Mouse (Mus musculus): ENCODE results near the gene Hint1.

Hint1 gene

GRCm38 (mm10) chr11:54861471-54862420, 4.4 kb upstream of the Hint1 start:
- DNase-seq (ENCODE audit: low spot score in 2 of 2): no peak

GRCm38 (mm10) chr11:54862621-54863520, 3.3 kb upstream of the Hint1 start:
- DNase-seq (ENCODE audit: low spot score in 2 of 2): no peak

GRCm38 (mm10) chr11:54865330-54866085, 675 bp upstream of the Hint1 start:
- DNase-seq (ENCODE audit: low spot score in 2 of 2): no peak

DNA sequence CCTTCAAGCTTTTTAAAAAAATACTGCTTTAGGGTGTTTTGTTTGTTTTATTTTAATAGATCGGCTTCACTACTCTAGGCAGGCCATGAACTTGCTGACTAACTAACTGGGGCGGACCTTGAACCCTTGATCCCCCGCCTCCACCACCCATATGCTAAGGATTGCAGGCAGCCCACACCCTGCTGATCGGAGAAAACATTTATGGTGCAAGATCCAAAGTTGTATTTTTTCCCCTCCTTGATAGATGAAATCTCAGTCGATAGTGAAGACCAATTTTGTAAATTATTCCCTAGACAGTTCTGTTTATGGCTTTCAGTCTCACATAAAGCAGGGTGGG, 834 bp downstream of the Hint1 start:
- no peak for DNase-seq (ENCODE audit: low spot score in 2 of 2)

DNA sequence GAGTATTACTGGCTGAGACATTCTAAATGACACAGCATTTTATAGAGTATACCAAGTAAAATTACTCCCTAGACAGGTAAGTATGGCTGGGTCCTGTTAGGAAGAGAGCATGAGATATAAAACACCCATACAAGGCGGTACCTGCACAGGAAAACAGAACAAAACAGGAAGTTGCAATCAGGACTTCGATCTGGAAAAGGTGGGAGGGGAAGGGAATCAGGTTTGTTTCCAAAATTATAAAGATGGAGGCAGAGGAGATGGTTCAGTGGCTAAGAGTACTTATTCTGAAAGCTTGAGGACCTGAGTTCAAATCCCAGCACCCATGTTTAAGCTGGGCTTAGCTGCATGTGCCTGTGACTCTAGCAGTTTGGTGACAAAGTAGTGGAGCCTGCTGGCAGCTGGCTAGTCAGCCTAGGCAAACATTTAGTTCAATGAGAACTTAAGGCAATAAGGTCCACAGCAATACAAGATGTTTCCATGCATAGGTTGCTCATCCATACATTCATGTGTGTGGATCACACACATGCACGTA, 1.8 kb downstream of the Hint1 start:
- no peak for DNase-seq (ENCODE audit: low spot score in 2 of 2)

DNA sequence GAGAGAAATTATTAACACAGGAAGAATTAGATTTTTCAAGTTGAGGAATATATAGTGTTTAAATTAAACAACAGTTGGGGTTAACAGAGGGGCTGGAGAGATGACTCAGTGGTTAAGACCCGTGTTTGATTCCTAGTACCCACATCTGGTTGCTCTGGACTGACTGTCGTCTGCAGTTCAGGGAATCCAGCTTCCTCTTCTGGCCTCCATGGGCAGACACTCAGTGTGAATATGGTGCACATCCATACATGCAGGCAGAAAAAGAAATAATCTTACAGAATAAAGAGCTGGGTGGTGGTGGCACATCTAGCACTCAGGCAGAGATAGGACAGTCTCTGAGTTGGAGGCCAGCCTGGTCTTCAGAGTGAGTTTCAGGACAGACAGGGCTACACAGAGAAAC, 2.3 kb downstream of the Hint1 start:
- no peak for DNase-seq (ENCODE audit: low spot score in 2 of 2)

DNA sequence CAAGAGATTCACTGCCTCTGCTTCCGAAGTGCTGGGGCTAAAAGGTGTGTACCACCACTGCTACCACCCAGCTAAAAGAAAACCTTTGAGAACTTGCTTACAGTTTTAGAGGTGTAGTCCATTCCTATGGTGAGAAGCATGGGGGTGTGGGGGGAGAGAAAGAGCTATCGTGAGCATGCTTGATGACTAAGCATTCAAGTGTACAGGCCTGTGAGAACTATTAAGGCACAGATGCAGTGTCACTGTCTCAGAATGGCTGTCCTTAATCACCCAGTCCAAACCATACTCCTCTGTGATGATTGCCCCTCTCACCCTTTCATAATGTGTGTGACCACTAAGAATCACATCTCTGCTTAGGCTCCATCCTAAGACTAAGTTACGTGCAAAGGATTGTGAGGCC, 3.1 kb downstream of the Hint1 start:
- DNase-seq (ENCODE audit: low spot score in 2 of 2): no peak

DNA sequence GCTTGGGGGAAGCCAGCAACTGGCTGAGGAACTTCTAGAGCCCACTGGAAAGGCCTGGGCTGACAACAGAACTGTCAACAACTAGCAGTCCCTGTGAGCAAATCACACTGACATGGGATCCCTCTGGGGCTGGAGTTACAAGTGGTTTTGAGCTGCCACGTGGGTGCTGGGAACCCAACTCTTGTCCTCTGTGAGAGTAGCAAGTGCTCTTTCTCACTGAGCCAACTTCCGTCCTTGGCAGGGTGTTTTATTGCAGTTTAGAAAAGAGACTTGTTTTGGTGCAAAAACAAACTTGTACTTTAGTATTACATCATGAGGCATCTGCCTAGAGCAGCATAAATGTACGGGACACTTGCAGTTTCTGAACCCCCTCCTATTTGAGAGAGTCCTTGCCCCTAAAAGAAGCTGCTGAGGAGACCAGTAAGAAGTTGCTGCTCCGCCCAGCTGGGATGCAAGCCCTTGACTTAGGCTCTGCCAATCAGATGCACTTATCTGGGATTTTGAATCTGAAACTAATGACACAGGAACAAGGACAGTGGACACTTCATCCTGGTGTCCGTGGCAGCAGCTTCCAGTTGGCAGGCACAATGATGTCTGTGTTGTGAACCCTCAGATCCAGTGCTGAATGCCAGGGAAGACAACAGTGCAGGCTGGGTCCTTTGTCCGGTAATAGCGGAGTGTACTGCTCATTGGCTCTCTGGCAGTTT, 5.8 kb downstream of the Hint1 start:
- DNase-seq (ENCODE audit: low spot score in 2 of 2): no peak

DNA sequence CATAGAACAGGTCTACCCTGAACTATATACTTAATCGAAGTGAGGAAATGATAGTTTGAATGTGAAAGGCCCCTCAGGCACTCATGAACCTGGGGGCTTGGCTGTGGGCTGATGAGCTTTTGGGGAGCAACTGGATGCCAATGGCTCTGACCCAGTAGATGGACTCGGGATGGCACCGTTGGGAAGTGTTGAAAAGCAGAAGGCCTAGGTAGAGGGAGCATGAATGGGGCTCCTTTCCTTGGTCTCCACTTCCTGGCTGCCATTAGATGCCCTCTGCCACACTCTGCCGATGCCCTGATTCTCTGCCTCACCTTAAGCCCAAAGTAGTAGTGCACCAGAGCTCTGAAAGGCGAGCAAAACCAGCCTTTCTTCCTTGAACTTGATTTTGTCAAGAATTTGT, 9.8 kb downstream of the Hint1 start:
- DNase-seq (ENCODE audit: low spot score in 2 of 2): no peak

- no peak for DNase-seq (ENCODE audit: low spot score in 2 of 2)
These were observed 12.7 kb downstream of the Hint1 start for GRCm38 (mm10) chr11:54878893-54879292.

- DNase-seq (ENCODE audit: low spot score in 2 of 2): no peak
These were observed 13.3 kb downstream of the Hint1 start for GRCm38 (mm10) chr11:54879434-54879833.

GRCm38 (mm10) chr11:54879922-54880321, 13.7 kb downstream of the Hint1 start:
- no peak for DNase-seq (ENCODE audit: low spot score in 2 of 2)

DNA sequence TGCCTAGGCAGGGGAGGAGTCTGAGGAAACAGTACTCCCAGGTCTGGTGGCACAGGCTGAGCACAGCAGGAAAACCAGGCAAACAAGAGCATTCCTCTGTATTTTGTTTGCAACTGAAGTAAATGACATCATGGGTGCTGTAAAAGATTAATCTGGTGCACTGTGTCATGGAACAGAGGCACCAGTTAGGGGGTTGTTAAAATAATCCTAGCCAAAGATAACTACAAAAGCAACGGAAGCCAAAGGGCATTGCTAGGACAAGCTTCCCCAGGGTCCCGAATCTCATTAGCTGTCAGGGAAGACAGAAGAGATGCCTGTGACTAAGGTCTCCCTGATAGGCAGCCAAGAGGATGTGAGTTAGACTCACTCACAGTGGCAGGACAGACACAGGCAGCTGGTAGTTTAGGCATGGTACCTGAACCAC, 14.9 kb downstream of the Hint1 start:
- DNase-seq (ENCODE audit: low spot score in 2 of 2): no peak

DNA sequence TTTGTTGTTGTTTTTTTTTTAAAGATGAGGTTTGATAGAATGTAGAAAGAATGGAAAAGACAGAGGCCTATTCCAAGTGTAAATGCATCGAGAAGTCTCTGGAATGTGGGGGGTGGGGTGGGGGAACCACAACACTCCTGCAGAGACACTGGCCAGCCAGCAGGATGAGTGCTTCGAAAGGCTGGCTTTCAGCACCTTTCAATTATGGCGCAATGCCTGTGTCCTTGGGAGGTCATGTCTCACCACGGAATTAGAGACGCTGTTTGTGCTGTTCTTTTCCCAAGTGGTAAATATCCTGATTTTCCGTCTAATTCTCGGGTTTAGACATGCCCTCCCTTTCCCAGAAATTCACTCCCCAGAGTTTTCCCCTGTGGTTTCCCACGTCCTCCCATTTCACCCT, 16.5 kb downstream of the Hint1 start:
- peak in 1 of 2 experiments; percentile 52 for DNase-seq (ENCODE audit: low spot score in 2 of 2)

DNA sequence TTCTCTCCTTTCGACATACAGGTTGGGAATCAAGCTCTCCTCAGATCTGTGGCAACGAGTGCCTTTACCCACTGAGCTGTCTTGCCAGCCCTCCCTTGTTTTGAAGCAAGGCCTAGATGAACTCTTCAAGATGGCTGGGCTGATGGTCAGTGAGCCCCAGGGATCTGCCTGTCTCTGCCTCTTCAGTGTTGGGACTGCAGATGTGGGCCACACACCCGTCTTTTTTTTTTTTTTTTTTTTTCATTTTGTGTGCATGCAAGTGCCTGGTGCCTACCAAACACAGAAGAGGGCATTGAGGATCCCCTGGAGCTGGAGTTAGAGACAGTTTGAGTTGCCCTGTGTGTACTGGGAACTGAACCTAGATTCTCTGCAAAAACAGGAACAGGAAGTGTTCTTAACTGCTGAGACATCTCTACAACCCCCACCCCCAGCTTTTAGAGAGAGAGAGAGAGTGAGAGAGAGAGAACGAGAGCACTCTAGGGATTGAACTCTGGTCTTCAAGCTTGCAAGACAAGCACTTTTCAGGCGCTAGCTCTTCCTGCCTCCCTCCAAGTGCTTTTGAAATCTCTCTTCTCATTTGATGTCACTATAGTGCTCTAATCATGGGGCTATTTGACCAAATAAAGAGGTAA, 18.1 kb downstream of the Hint1 start:
- DNase-seq (ENCODE audit: low spot score in 2 of 2): no peak

GRCm38 (mm10) chr11:54884937-54885336, 18.8 kb downstream of the Hint1 start:
- DNase-seq (ENCODE audit: low spot score in 2 of 2): peak in 1 of 2 experiments; percentile 64

DNA sequence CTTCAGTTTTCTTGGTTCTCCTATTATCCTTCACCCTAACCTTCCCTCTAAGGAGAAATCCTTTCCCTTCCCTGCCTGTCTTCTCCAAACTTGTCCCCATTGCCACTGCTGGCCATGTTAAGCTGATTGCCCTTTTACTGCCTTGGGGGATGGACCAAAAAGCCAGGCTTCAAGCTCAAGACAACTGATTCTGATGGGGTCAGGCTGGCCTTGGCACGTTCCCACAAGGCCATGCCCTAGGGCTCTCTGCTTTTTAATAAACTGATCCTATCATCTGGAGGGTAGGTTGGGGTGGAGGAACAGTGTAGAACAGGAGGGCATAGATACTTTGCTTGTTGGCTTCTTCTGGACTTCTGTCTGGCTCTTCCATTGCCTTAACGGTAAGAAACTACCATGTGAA, 19.2 kb downstream of the Hint1 start:
- DNase-seq (ENCODE audit: low spot score in 2 of 2): no peak

DNA sequence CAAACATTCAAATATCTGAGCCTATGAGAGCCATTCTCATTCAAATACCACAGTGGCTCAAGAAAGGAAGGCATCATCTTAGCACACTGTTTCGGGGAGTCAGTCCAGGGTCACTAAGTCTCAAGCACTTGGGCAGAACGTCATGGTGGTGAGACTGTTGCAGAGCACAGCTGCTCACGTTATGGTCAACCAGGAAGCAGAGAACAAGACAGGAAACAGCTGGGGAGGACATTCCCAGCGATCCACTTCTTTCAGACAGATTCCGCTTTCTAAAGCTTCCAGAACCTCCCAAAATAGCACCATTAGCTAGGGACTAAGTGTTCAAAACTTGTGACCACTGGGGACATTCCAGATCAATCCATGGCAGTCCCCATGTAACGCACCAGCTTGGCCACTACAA, 21.7 kb downstream of the Hint1 start:
- no peak for DNase-seq (ENCODE audit: low spot score in 2 of 2)

DNA sequence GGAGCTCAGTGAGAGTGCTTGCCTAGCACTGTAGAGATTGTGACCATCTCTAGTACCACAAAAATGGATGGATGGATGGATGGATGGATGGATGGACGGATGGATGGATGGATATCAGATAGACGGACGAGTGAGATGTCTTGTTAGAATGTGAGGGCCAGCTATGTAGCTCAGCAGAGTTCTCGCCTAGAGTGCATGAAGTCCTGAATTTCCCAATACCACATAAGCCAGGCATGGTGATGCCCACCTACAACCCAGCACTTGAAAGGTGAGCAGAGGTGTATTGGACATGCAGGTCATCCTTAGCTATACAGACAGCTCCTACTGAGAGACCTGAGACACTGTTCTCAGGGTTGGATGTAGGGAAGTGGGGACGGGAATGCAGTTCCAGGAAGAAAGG, 25.2 kb downstream of the Hint1 start:
- DNase-seq (ENCODE audit: low spot score in 2 of 2): no peak

GRCm38 (mm10) chr11:54892091-54892490, 25.9 kb downstream of the Hint1 start:
- no peak for DNase-seq (ENCODE audit: low spot score in 2 of 2)

GRCm38 (mm10) chr11:54894589-54894988, 28.4 kb downstream of the Hint1 start:
- no peak for DNase-seq (ENCODE audit: low spot score in 2 of 2)
